Mouse (Mus musculus) sigmoid colon, adult 10 weeks (tissue): ENCODE measurements around the gene Slc41a1. TPM values are rescaled to one million over a fixed set of nuclear protein-coding genes. Genes with fewer than 3 reads are reported as not detected.

ENCODE experiments used
- polyA plus RNA-seq: library from polyadenylated mRNA; stranded (reverse); fragments of 350-450 nt; fragmentation: Illumina TruSeq; extraction: RNeasy Lipid Tissue Mini Kit (QIAGEN cat#74804); gene quantifications from one replicate; pipeline ENCODE4 v1.2.3, GENCODE M21; 2014; ENCODE audit warnings: low read depth, low replicate concordance

The Slc41a1 gene
- polyA plus RNA-seq, result 6.1 TPM

DNA sequence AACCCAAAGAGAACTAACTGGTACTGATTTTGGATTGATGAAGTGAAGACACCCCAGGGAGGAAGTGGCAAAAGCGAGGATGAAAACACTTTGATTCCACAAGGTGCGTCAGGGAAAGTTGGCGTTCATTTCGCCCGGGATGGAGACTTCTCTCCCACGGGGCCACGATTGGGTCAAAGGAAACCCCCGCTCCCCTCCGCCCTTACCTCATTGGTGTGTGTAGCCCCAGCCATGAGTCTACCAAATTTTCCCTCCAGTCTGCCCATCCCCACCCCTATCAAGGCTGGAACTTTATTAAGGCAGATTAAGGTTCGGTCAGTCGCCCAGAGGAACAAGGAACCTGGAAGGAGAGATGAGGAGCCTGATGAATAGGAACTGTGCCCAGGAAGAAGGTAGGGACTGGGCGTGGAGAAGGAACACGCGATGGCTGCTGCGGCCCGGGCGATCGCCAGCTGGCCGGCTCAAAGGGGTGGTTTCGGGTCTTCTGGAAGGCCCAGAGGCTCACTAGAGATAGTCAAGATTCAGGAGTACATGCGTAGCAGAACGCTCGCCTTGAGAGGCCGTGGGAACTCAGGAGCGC lies at the start of gene Slc41a1:
TSS of gene Slc41a1 (plus strand) at position 287 of the 580 bp plus-strand sequence.

DNA sequence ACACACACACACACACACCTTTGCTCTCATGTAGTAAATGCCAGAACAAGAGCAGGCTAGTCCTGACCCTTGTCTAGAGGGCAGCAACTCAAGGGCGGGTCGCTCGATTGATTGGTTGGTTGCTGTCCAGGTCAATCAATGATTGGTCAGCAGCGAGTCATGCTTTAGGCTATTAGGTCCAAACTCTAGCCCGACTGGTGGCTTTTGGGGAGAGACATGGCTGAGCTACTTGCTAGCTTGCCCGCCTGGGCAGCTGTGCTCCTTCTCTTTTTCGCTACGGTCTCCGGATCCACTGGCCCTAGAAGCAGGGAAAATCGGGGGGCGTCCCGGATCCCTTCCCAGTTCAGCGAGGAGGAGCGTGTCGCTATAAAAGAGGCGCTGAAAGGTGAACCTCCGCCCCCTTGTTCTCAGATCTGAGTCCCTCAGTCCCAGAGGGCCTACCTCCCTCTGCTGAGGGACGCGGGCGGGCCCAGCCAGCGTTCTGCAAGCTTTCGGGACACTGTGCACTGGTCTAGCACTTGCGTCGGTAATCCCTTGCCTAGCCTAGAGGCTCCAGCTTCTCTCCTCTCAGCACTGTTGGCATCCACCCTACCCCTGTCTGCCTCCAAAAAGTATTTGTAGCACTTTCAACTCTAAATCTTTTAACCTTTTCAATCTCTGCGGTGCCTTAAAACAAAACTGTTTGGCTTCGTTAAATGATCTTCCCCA lies 29.9 kb upstream of the Slc41a1 start, which contains the start of gene Pm20d1:
TSS of gene Pm20d1 (plus strand) at position 180 of the 708 bp plus-strand sequence.

DNA sequence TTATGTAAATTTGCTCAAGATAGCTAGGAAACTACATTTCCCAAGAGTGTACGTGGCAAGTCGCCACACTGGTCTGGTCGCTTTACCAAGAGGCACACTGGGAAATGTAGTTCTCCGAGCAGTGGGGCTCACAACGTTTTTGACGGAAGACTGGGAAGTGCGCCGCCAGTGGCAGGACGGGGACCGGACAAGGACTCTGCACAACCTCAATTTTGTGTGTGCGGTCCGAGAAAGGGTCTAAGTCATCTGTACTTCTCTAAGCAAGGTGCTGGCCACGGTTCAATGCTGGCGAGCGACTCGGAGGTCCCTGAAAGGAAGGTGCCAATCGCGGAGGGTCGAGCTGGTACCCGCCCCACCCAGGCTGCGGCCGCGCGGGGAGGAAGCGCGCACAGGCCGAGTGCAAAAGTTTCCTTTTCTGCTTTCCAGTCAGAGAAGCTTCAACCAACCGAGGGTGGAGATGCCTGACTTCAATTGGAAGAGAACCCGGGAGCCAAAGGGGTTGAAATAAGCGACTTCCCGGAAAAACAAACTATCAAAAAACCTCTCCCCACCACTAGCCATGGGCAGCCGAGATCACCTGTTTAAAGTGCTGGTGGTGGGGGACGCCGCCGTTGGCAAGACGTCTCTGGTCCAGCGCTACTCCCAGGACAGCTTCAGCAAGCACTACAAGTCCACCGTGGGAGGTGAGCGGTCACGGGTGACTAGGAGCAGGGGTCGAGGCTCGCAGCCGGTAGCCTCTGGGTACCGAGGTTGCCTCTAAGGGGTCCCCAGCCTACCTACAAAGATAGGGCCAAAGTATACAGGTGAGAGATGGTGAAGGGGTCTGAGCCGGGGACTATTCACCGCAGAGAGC lies 40.0 kb downstream of the Slc41a1 start, which contains the start of gene Rab29:
TSS of gene Rab29 (plus strand) at position 132 of the 853 bp plus-strand sequence.

Other genes starting within 250 kb of the Slc41a1 start
- gene Avpr1b, start 228.3 kb upstream of the Slc41a1 start, polyA plus RNA-seq, result 1.4 TPM
- 62.8 TPM for gene Ctse, start 189.2 kb upstream of the Slc41a1 start, polyA plus RNA-seq
- gene Rab7b, start 138.8 kb upstream of the Slc41a1 start, polyA plus RNA-seq, result 4.1 TPM
- not detected for gene Slc26a9, start 83.5 kb upstream of the Slc41a1 start, polyA plus RNA-seq
- gene Pm20d1, start 30.1 kb upstream of the Slc41a1 start, polyA plus RNA-seq, result 13.6 TPM
- 7.1 TPM for gene Rab29, start 39.7 kb downstream of the Slc41a1 start, polyA plus RNA-seq
- gene Nucks1, start 83.0 kb downstream of the Slc41a1 start, polyA plus RNA-seq, result 116 TPM
- 4.8 TPM for gene Slc45a3, start 135.5 kb downstream of the Slc41a1 start, polyA plus RNA-seq
- gene Elk4, start 180.1 kb downstream of the Slc41a1 start, polyA plus RNA-seq, result 54.0 TPM
- gene Mfsd4a, start 240.6 kb downstream of the Slc41a1 start, polyA plus RNA-seq, result 189 TPM